Mouse (Mus musculus) stomach, embryonic 16.5 days (tissue): ENCODE results near the gene Gm17387. TPM values are rescaled to one million over a fixed set of nuclear protein-coding genes. Genes with fewer than 3 reads are reported as not detected.

Experiments
- ATAC-seq: fragments of 200-750 bp; cut with Nextera tagmentation; 2 replicates; pipeline ENCODE4 v1.8.0; 2017; ENCODE audit warnings: moderate number of reproducible peaks, moderate TSS enrichment; ENCODE audit not compliant: insufficient read depth, low FRiP score
- H3K27ac ChIP-seq: fragments of 300-500 bp; sonication (generic); 2 replicates; pipeline ENCODE4 v1.5.1; 2014; ENCODE audit warnings: low read length
- H3K27me3 ChIP-seq: fragments of 300-500 bp; sonication (generic); 2 replicates; pipeline ENCODE4 v1.6.1; 2014; ENCODE audit warnings: low read length, control low read depth, mixed read lengths; ENCODE audit not compliant: control insufficient read depth, insufficient read depth
- H3K36me3 ChIP-seq: fragments of 300-500 bp; sonication (generic); 2 replicates; pipeline ENCODE4 v1.6.1; 2014; ENCODE audit warnings: low read length; ENCODE audit not compliant: control insufficient read depth, insufficient read depth
- H3K4me1 ChIP-seq: fragments of 300-500 bp; sonication (generic); 2 replicates; pipeline ENCODE4 v1.6.1; 2014; ENCODE audit warnings: low read length, control low read depth, mixed read lengths; ENCODE audit not compliant: control insufficient read depth, insufficient read depth
- H3K4me2 ChIP-seq: fragments of 300-500 bp; sonication (generic); 2 replicates; pipeline ENCODE4 v1.6.1; 2014; ENCODE audit warnings: low read depth, low read length, mixed read lengths
- H3K4me3 ChIP-seq: fragments of 300-500 bp; sonication (generic); replicated peaks from 2 replicates; pipeline ENCODE4 v1.5.1; 2014; ENCODE audit warnings: mild to moderate bottlenecking, low read length
- H3K9ac ChIP-seq: fragments of 300-500 bp; sonication (generic); 2 replicates; pipeline ENCODE4 v1.6.1; 2014; ENCODE audit warnings: low read length
- H3K9me3 ChIP-seq: fragments of 300-500 bp; sonication (generic); replicated peaks from 2 replicates; pipeline ENCODE4 v1.6.1; 2016; ENCODE audit warnings: low read length, control low read depth; ENCODE audit not compliant: control insufficient read depth
- WGBS: fragments of 180-500 bp; shearing (Covaris S2); extraction: QIAGEN DNeasy Blood & Tissue Kit; methylation state at CpG from one replicate; pipeline ENCODE4 v1.1.7; 2014; 5-methylcytosine and 5-hydroxymethylcytosine counted together
- polyA plus RNA-seq: library from polyadenylated mRNA; unstranded; fragments of >200 nt; fragmentation: Nextera tagmentation; extraction: Ambion mirVana; gene quantifications from 2 replicates; pipeline ENCODE4 v1.2.1, GENCODE M21; 2015

Gene Gm17387
- polyA plus RNA-seq, 1 experiment from 2014 or later: not detected

GRCm38 (mm10) chr7:141041661-141042060 lies 12.7 kb downstream of the Gm17387 start:
- ATAC-seq: peak; percentile 87
- no peak overlapping the region for H3K9ac ChIP-seq
- H3K4me1 ChIP-seq: peaks cover 24% of the 10 kb centered on the region
- no peaks in the 10 kb centered on the region for H3K36me3 ChIP-seq
- WGBS: 4% methylated on average over 5 of the region's 5 CpGs
- peak overlapping the region; percentile 95 for H3K27ac ChIP-seq
- H3K4me2 ChIP-seq: no peak overlapping the region
- no peaks in the 10 kb centered on the region for H3K9me3 ChIP-seq
- no peak overlapping the region for H3K4me3 ChIP-seq
- H3K27me3 ChIP-seq: no peaks in the 10 kb centered on the region

GRCm38 (mm10) chr7:141042539-141042938 lies 13.6 kb downstream of the Gm17387 start:
- Histone ChIP-seq H3K27ac (peak overlapping the region; percentile 92), H3K4me2 (no peak overlapping the region), H3K27me3 (no peaks in the 10 kb centered on the region), H3K9me3 (no peaks in the 10 kb centered on the region), H3K9ac (peak overlapping the region; percentile 31; the same call in 1 of the 2 replicates), H3K4me3 (no peak overlapping the region), H3K36me3 (no peaks in the 10 kb centered on the region), H3K4me1 (peaks cover 32% of the 10 kb centered on the region)
- ATAC-seq: peak; percentile 35; the same call in 1 of the 2 replicates
- 40% methylated on average over 4 of the region's 4 CpGs for WGBS

DNA sequence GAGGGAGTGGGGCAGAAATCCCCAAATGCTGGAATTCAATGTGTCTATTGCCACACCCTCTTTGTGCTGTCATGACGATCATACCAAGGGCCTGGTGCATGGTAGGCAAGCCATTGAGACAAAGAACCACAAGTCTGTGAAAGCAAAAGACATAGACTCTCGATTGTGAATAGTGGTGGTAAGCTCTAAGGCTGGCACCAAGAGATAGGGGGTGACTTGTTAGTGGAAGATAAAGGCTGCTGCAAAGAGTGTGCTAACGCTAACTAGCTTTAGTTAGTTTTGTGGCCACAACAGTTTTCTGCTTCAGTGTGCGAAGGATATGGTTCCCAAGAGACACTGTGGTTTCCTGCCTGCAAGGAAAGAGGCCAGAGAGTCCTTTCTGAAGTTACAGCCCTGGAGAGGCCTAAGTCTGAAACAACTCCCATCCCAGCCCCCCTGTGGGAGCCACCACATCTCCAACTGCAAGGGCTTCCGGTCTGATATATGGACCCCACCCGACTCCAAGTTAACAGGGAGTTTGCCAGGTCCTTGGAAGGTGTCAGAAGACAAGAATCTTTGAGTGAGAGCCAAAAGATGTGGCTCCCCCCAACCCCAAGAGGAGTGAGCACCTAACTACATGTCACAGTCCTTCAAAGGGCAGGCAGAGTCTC lies 18.1 kb downstream of the Gm17387 start:
- Histone ChIP-seq H3K9ac (peak overlapping the region; percentile 67), H3K4me2 (peak overlapping the region; percentile 91)

DNA sequence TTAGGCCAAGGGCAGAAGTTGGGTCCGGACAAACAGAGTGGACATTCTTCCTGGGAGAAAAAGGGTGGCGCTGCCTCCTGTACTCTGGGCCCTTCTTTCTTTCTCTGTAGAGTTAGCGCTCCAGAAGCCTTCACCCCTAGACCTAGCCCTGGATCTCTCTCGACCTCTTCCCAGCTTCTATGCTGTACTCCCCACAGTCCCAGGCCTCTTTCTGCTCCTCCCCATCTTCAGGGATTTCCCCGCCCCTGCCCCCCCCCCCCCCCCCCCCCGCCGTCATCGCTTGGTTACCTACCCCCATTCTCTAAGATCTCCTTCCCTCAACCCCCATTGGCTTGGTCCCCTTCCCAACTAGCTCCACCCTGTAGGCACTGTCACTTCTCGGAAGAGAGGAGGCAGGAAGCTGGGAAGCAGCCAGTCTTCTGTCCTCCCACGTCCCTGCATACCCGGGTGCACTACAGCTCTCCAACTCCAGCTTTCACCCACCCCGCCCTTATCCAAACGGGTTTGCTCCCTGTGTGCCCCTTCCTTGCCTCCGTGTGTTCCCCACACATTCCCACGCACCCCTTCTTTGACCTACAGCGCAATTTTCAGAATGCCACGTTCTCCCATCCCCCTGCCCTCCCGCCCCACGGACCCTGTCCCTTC lies 18.8 kb downstream of the Gm17387 start:
- peaks cover 20% of the 10 kb centered on the region for H3K4me1 ChIP-seq
- H3K4me3 ChIP-seq: peak overlapping the region; percentile 39
- WGBS: 5% methylated on average over 17 of the region's 19 CpGs
- peak overlapping the region; percentile 98 for H3K27ac ChIP-seq
- H3K27me3 ChIP-seq: no peaks in the 10 kb centered on the region
- ATAC-seq: peak; percentile 89
- H3K9me3 ChIP-seq: no peaks in the 10 kb centered on the region
- H3K36me3 ChIP-seq: no peaks in the 10 kb centered on the region
- peak overlapping the region; percentile 91 for H3K4me2 ChIP-seq
- H3K9ac ChIP-seq: peak overlapping the region; percentile 71

More for the DNA sequence above, 18.1 kb downstream of the Gm17387 start:
- Histone ChIP-seq H3K27ac (peak overlapping the region; percentile 98), H3K36me3 (no peaks in the 10 kb centered on the region), H3K9me3 (no peaks in the 10 kb centered on the region), H3K4me1 (peaks cover 24% of the 10 kb centered on the region), H3K4me3 (peak overlapping the region; percentile 17; the same call in 1 of the 2 replicates), H3K27me3 (no peaks in the 10 kb centered on the region)
- ATAC-seq: no peak
- 54% methylated on average over 6 of the region's 6 CpGs for WGBS

GRCm38 (mm10) chr7:141048226-141049218 lies 19.6 kb downstream of the Gm17387 start:
- WGBS: 8% methylated on average over 21 of the region's 21 CpGs
- peak overlapping the region; percentile 71 for H3K9ac ChIP-seq
- peak; percentile 89 for ATAC-seq

DNA sequence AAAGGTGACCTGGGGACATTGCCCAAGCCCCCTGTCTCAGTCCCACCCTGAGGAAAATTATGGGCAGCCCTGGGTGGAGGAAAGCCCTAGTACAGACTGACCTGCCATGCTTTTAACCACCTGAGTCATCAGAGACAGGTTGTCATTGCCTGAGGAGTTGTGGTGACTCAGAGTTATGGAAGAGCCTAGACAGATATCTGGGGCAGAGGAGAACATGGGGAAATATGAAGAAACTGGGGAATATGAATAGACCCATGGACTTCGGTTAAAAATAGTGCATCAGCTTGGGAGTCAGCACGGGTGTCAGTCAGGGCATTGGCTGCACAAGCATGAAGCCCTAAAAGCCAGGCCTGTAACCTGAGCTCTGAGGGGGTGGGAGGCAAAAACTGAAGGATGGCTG lies 20.4 kb downstream of the Gm17387 start:
- no peak for ATAC-seq
- H3K27ac ChIP-seq: no peak overlapping the region
- peaks cover 14% of the 10 kb centered on the region for H3K4me1 ChIP-seq
- H3K36me3 ChIP-seq: no peaks in the 10 kb centered on the region
- H3K9me3 ChIP-seq: no peaks in the 10 kb centered on the region
- H3K4me2 ChIP-seq: no peak overlapping the region
- H3K9ac ChIP-seq: no peak overlapping the region
- H3K27me3 ChIP-seq: no peaks in the 10 kb centered on the region
- WGBS: 74% methylated on average over 2 of the region's 2 CpGs
- H3K4me3 ChIP-seq: no peak overlapping the region

More at GRCm38 (mm10) chr7:141048226-141049218, 19.6 kb downstream of the Gm17387 start:
- H3K4me1 ChIP-seq: peaks cover 14% of the 10 kb centered on the region
- peak overlapping the region; percentile 39 for H3K4me3 ChIP-seq
- H3K27ac ChIP-seq: peak overlapping the region; percentile 98
- peak overlapping the region; percentile 91 for H3K4me2 ChIP-seq
- no peaks in the 10 kb centered on the region for H3K27me3 ChIP-seq
- no peaks in the 10 kb centered on the region for H3K9me3 ChIP-seq
- no peaks in the 10 kb centered on the region for H3K36me3 ChIP-seq

DNA sequence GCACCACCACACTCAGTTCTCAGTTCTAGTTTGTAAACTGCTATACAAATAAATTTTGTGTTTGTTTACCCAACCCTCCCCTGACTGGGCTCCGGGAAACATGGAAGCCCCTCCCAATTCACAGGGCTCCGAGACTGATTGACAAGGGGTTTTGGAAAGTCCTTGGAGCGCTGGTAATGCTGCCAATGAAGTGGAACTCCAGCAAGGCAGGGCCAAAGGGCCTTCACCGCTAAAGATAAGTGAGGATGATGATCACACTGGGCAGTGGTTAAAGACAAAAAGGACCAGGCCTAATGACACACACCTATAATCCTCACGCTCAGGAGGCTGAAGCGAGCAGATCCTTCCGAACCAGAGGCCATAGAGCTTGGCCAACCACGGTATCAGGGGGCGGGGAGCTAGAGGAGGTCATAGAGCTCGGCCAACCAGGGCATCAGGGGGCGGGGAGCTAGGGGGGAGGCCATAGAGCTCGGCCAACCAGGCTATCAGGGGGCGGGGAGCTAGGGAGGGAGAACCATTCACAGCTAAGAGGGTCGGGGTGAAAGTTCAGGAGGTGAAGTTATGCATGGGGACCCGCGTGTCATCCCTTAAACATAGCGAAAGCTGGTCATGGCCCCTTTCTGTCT lies 22.2 kb downstream of the Gm17387 start:
- 57% methylated on average over 17 of the region's 17 CpGs for WGBS
- H3K9ac ChIP-seq: no peak overlapping the region
- H3K4me1 ChIP-seq: peaks cover 14% of the 10 kb centered on the region
- no peaks in the 10 kb centered on the region for H3K9me3 ChIP-seq
- ATAC-seq: no peak
- H3K36me3 ChIP-seq: no peaks in the 10 kb centered on the region
- no peak overlapping the region for H3K4me3 ChIP-seq
- no peak overlapping the region for H3K27ac ChIP-seq
- no peaks in the 10 kb centered on the region for H3K27me3 ChIP-seq
- no peak overlapping the region for H3K4me2 ChIP-seq

- WGBS: 81% methylated on average over 4 of the region's 4 CpGs
- H3K27ac ChIP-seq: no peak overlapping the region
- ATAC-seq: no peak
Measured at GRCm38 (mm10) chr7:141052016-141052415, 23.1 kb downstream of the Gm17387 start.

More at GRCm38 (mm10) chr7:141052016-141052415, 23.1 kb downstream of the Gm17387 start:
- no peaks in the 10 kb centered on the region for H3K27me3 ChIP-seq
- peaks cover 10% of the 10 kb centered on the region for H3K4me1 ChIP-seq
- no peaks in the 10 kb centered on the region for H3K36me3 ChIP-seq
- H3K9me3 ChIP-seq: no peaks in the 10 kb centered on the region
- H3K4me3 ChIP-seq: no peak overlapping the region
- no peak overlapping the region for H3K4me2 ChIP-seq
- H3K9ac ChIP-seq: no peak overlapping the region
